Mouse (Mus musculus) bone marrow macrophage, adult 2 months (primary cell): ENCODE results near the gene Tas2r119.

Source experiments
- CTCF ChIP-seq: IDR thresholded peaks from 2 replicates; pipeline ENCODE4 v1.5.1; 2012; ENCODE audit warnings: low read depth, mild to moderate bottlenecking, low read length, moderate library complexity
- POLR2A ChIP-seq: IDR thresholded peaks from 2 replicates; pipeline ENCODE4 v1.6.1; 2012; ENCODE audit warnings: mild to moderate bottlenecking, low read depth, low read length, borderline replicate concordance

DNA sequence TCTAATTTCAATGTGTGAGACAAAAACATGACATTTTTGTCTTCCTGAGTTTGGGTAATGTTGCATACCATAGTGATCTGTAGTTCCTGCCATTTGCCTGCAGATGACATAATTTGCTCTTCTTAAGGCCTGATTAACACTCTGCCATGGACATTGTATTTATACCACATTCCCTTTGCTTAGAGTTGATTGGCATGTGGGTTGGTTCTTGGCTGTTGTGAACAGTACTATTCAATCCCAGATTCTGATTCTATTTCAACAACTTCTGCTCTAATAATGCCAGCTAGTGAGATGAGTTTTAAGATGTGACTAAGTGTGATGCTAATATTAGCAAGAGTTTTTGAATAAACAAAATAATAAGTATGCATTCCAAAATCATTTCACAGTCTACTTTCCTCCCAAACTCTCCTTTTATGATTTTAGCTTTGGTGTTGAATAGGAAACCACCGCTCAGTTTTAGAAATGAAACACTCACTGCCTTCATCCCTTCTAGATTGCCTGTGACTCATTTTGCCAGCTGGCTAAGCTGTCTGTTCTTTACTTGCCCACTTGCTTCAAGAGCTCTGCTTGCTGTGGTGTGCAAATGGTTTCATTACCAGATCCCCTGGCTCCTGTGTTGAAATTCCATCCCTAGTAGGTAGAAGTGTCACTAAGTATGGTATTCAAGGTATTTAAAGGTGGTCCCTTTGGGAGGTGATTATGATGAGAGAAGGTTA, 3.1 kb downstream of the Tas2r119 start:
- TF ChIP-seq CTCF (no peak), POLR2A (no peak)
